Mouse (Mus musculus): ENCODE measurements around the gene F12.

The F12 gene

GRCm38 (mm10) chr13:55378907-55379580, 47.5 kb downstream of the F12 start:
- CTCF ChIA-PET = no interaction called here

DNA sequence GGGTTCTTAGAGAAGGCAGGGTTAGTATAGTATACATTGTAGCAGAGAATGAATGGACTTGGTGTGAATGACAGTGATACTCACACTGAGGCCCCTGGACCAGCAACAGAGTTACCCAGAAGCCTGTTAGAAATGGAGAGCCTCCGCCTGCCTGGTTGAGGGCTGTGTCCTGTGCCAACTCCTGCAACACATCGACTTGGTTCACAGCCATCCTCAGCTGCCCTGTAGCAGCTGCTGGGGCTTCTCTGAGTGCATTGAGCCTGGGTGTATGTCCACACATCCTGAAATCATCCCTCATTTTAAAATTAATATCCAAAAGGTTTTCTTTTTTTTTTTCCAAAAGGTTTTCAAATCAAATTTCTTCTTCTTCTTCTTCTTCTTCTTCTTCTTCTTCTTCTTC, 50.7 kb downstream of the F12 start:
- CTCF ChIA-PET = interaction anchor here (0.6 kb wide), 1 partner anchor 87 kb away, joined by 3 read pairs; no protein-coding TSS in a partner anchor

DNA sequence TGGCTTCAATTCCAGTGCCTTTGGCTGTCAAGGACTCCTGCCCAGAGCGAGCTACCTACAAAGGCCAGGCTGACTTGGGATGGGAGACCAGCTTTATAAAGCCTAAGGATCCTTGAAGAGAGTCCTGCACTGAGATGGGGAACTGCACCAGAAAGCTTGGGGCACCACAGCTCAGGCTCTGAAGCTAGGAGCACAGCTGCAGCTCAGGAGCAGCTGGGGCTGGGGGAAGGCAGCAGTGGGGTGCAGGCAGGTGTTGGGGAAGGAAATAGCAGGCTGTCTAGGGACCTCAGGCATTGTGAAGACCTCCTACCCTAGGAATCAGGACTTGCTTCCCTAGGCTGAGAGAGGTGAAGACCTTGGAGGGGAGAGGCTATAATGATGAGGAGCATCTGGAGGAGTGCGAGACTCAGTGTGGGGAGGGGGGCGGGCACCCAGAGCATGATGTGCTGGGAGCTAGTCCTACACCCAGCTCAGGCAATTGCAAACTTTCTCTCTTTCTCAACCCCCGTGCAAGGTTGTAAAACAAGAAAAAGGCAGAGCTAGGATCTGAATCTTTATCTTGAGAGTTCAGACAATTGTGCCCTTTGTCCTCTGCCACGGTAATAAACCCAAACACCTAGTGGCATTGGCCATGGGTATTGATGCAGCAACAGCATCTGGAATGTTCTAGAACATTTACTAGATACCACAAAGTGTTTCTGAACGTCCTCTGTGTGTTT, 52.2 kb downstream of the F12 start:
- CTCF ChIA-PET = no interaction called here

DNA sequence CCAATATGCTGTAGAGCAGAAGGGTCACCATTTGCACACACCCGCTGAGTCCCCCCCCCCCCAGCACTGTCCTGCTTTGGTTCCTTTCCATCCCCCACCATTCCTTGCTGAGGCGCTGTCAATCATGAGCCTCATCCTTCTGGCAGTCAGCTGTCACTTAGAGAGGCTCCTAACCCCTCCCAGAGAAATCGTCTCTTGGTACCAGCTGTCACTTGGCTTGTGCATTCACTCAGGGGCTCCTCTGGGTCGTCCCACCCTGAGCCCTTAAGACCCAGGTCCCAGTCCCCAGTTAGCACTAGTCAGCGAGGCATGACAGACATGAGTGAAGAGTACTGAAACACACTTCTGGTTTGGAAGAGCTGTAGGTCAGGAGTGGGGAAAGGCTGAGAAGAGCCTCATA, 54.9 kb downstream of the F12 start:
- CTCF ChIA-PET = interaction anchor here (0.7 kb wide), 1 partner anchor 45 kb away, joined by 3 read pairs; no protein-coding TSS in a partner anchor

DNA sequence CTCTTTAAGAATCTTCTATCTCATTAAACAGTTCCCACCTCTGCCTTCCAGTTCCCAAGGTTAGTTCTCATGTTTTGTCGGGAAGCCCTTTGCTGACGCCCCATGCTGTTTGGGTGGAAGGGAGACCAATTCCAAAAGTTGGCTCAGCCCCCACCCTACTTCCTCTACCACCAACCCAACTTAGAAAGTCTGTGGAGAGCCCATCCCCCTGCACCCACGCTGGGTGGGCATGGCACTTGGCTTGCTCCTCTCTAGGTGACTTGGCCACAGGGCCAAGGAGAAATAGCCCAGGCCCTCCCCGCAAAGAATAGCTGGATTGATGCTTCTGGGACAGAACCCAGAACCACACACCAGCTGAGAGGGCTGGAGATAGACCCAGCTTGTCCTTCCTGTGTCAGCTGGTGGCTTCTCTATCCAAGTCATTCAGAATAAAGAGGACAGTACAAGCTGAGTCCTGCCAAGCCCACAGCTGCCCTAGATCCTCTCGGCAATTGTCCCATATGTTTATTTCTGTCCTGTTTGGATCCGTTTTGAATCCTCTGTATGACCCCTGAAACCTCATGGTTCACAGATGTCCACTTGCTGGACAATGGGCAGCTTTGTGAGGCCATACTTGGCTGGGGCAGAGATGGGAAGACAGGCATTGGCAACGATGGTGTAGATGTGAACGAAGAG, 55.4 kb downstream of the F12 start:
- CTCF ChIA-PET = no interaction called here

GRCm38 (mm10) chr13:55370234-55370633, 56.4 kb downstream of the F12 start:
- CTCF ChIA-PET = no interaction called here

DNA sequence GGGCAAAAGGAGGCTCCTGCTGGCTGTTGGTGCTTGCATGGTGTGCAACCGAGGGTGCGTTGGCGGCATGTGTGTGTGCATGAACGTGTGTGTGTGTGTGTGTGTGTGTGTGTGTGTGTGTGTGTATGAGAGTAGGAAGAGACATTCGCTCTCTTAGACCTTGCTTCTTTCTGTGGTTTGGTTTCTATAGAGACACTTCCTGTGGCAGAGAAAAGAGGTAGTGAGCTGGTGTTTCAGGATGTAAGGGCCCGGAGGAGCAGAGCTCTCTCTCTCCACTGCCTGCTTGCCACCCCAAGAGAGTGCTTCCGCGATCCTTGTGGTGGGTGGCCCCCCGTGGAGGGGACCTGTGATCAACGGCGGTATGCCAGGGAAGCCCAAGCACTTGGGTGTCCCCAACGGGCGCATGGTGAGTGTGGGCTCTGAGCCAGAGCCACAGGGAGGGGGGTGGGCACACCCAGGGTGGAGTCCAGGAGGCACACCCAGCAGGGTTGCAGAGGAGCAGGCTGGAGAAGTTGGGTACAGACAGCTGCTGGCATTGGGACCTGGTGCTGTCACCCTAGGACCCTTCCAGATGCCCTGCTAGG, 57.0 kb downstream of the F12 start, which contains the start of gene Rgs14:
Gene Rgs14 (plus strand): TSS at position 202 of the 584 bp plus-strand sequence.
- CTCF ChIA-PET = no interaction called here

- CTCF ChIA-PET = no interaction called here
These were observed 58.2 kb downstream of the F12 start for GRCm38 (mm10) chr13:55368401-55368800.

Measured in spleen, embryonic (tissue).